Mouse (Mus musculus) spleen, postnatal 36 days (tissue): Measurements from ENCODE around the gene Trpc2.

ENCODE experiments used
- DNase-seq, 2 experiments: peaks; one replicate each; pipeline ENCODE4 v3.0.0; 2022; ENCODE audit warnings: low spot score in 2 of 2, mixed read lengths in 1 of 2

Gene Trpc2

GRCm38 (mm10) chr7:102102241-102102640, 19.3 kb downstream of the Trpc2 start:
- DNase-seq = no peak

- no peak for DNase-seq
Observed at GRCm38 (mm10) chr7:102102696-102103095, 19.8 kb downstream of the Trpc2 start.

GRCm38 (mm10) chr7:102103555-102103954, 20.6 kb downstream of the Trpc2 start:
- DNase-seq = no peak

GRCm38 (mm10) chr7:102104126-102104525, 21.2 kb downstream of the Trpc2 start:
- DNase-seq = no peak

GRCm38 (mm10) chr7:102106700-102107141, 23.8 kb downstream of the Trpc2 start:
- no peak for DNase-seq

GRCm38 (mm10) chr7:102108206-102108605, 25.3 kb downstream of the Trpc2 start:
- no peak for DNase-seq

GRCm38 (mm10) chr7:102109171-102109570, 26.3 kb downstream of the Trpc2 start, which contains the start of gene Art5:
Art5 (minus strand) TSS chr7:102109489.
- no peak for DNase-seq

GRCm38 (mm10) chr7:102109746-102110145, 26.8 kb downstream of the Trpc2 start:
- no peak for DNase-seq

- no peak for DNase-seq
Observed at GRCm38 (mm10) chr7:102113151-102113729, 30.3 kb downstream of the Trpc2 start.

- no peak for DNase-seq
Observed at GRCm38 (mm10) chr7:102116579-102117331, 33.8 kb downstream of the Trpc2 start, which contains the start of gene Chrna10. Chrna10 (minus strand) TSS chr7:102116828.

GRCm38 (mm10) chr7:102117382-102117781, 34.5 kb downstream of the Trpc2 start:
- DNase-seq = no peak

GRCm38 (mm10) chr7:102120326-102120725, 37.4 kb downstream of the Trpc2 start:
- no peak for DNase-seq

- no peak for DNase-seq
Observed at GRCm38 (mm10) chr7:102132395-102132794, 49.5 kb downstream of the Trpc2 start.

GRCm38 (mm10) chr7:102137464-102137863, 54.5 kb downstream of the Trpc2 start:
- DNase-seq = peak in 1 of 2 experiments; percentile 11

GRCm38 (mm10) chr7:102137898-102138297, 55.0 kb downstream of the Trpc2 start:
- DNase-seq = no peak
